Mouse (Mus musculus) hematopoietic multipotent progenitor cell, adult 10-12 weeks (in vitro differentiated cells): ENCODE measurements around the gene Gm7970. TPM values are rescaled to one million over a fixed set of nuclear protein-coding genes. Genes with fewer than 3 reads are reported as not detected.

ENCODE experiments used
- polyA plus RNA-seq: library from polyadenylated mRNA; stranded (reverse); fragments of >175 nt; gene quantifications from 2 replicates; pipeline ENCODE4 v1.2.3, GENCODE M21; 2012; ENCODE audit warnings: low replicate concordance

Gene Gm7970
- polyA plus RNA-seq = not detected in 2 replicates

DNA sequence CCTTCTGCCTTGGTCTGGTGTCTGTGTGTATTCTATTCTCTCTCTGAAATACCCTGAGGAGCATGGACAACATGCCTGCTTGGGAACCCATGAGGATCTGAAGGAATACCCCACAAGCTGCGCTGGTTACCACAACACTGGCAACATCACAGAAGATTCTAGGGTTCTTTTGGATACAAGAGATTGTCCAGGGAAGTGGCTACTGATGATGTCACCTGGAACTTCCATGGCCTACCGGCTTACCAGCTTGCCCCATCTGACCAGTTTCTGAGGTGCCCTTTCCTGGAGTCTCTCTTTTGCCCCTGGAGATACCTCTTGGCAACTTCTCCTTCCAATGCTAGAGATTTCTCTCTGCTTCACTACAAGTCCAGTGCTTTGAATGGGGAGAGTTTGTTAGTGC lies at the start of gene Gm7970:
Gm7970 (minus strand) TSS at position 101 of the 400 bp plus-strand sequence.

GRCm38 (mm10) chr14:41572911-41573310 lies 17.5 kb upstream of the Gm7970 start, which contains the start of gene 1700049E17Rik2:
1700049E17Rik2 (plus strand) TSS chr14:41573211.

Other genes with a start within 250 kb of the Gm7970 start
- gene Gm5798, start 207.0 kb downstream of the Gm7970 start, polyA plus RNA-seq = not detected in 2 replicates
- not detected in 2 replicates for gene Gm7945, start 169.2 kb downstream of the Gm7970 start, polyA plus RNA-seq
- not detected in 2 replicates for gene Gm6482, start 147.3 kb downstream of the Gm7970 start, polyA plus RNA-seq
- gene Gm7954, start 102.1 kb downstream of the Gm7970 start, polyA plus RNA-seq = not detected in 2 replicates
- not detected in 2 replicates for gene Gm3486, start 66.1 kb downstream of the Gm7970 start, polyA plus RNA-seq
- not detected in 2 replicates for gene 1700049E17Rik2, start 17.6 kb upstream of the Gm7970 start, polyA plus RNA-seq
- gene Gm3072, start 69.0 kb upstream of the Gm7970 start, polyA plus RNA-seq = not detected in 2 replicates
- gene Gm3676, start 90.9 kb upstream of the Gm7970 start, polyA plus RNA-seq = not detected in 2 replicates
- gene Gm8068, start 146.3 kb upstream of the Gm7970 start, polyA plus RNA-seq = not detected in 2 replicates
- gene Gm7929, start 195.0 kb upstream of the Gm7970 start, polyA plus RNA-seq = not detected in 2 replicates
- gene Gm47189, start 216.9 kb upstream of the Gm7970 start, polyA plus RNA-seq = not detected in 2 replicates